Mouse (Mus musculus): Measurements from ENCODE around the gene Nradd. TPM values are rescaled to one million over a fixed set of nuclear protein-coding genes. Genes with fewer than 3 reads are reported as not detected.
A peak's percentile ranks its signal among the peaks of the same experiment; 100 is the strongest.

The Nradd gene
- total RNA-seq, 2 experiments from 2014 or later, result 2.0 to 3.5 TPM

GRCm38 (mm10) chr9:110652963-110653654 lies 28.9 kb upstream of the Nradd start:
- no peak for DNase-seq (ENCODE audit: low spot score in 2 of 2)

GRCm38 (mm10) chr9:110651931-110652722 lies 27.9 kb upstream of the Nradd start:
- DNase-seq (ENCODE audit: low spot score in 2 of 2), result no peak

- DNase-seq (ENCODE audit: low spot score in 2 of 2), result peak in 1 of 2 experiments; percentile 60
Measured at GRCm38 (mm10) chr9:110649775-110650174, 25.5 kb upstream of the Nradd start.

GRCm38 (mm10) chr9:110645219-110645618 lies 21.0 kb upstream of the Nradd start:
- no peak for DNase-seq (ENCODE audit: low spot score in 2 of 2)

- no peak for DNase-seq (ENCODE audit: low spot score in 2 of 2)
Measured at GRCm38 (mm10) chr9:110644295-110644694, 20.0 kb upstream of the Nradd start.

GRCm38 (mm10) chr9:110643787-110644186 lies 19.5 kb upstream of the Nradd start:
- DNase-seq (ENCODE audit: low spot score in 2 of 2), result no peak

GRCm38 (mm10) chr9:110642812-110643524 lies 18.7 kb upstream of the Nradd start:
- no peak for DNase-seq (ENCODE audit: low spot score in 2 of 2)

- DNase-seq (ENCODE audit: low spot score in 2 of 2), result no peak
Measured at GRCm38 (mm10) chr9:110641006-110641405, 16.8 kb upstream of the Nradd start.

GRCm38 (mm10) chr9:110638611-110639021 lies 14.4 kb upstream of the Nradd start:
- no peak for DNase-seq (ENCODE audit: low spot score in 2 of 2)

GRCm38 (mm10) chr9:110635225-110635624 lies 11.0 kb upstream of the Nradd start:
- peak; percentile 72 to 90 for DNase-seq (ENCODE audit: low spot score in 2 of 2)

- DNase-seq (ENCODE audit: low spot score in 2 of 2), result no peak
Measured at GRCm38 (mm10) chr9:110633882-110634281, 9.6 kb upstream of the Nradd start.

GRCm38 (mm10) chr9:110632671-110633070 lies 8.4 kb upstream of the Nradd start:
- no peak for DNase-seq (ENCODE audit: low spot score in 2 of 2)

- no peak for DNase-seq (ENCODE audit: low spot score in 2 of 2)
Measured at GRCm38 (mm10) chr9:110631651-110632275, 7.5 kb upstream of the Nradd start.

- DNase-seq (ENCODE audit: low spot score in 2 of 2), result no peak
Measured at GRCm38 (mm10) chr9:110631191-110631590, 6.9 kb upstream of the Nradd start.

GRCm38 (mm10) chr9:110630171-110630570 lies 5.9 kb upstream of the Nradd start:
- DNase-seq (ENCODE audit: low spot score in 2 of 2), result no peak

- DNase-seq (ENCODE audit: low spot score in 2 of 2), result no peak
Measured at GRCm38 (mm10) chr9:110625350-110625908, 1.2 kb upstream of the Nradd start.

- no peak for DNase-seq (ENCODE audit: low spot score in 2 of 2)
Measured at GRCm38 (mm10) chr9:110623416-110624195, 646 bp downstream of the Nradd start.

- no peak for DNase-seq (ENCODE audit: low spot score in 2 of 2)
Measured at GRCm38 (mm10) chr9:110622621-110623219, 1.5 kb downstream of the Nradd start.

- DNase-seq (ENCODE audit: low spot score in 2 of 2), result no peak
Measured at GRCm38 (mm10) chr9:110620685-110621084, 3.6 kb downstream of the Nradd start.

- no peak for DNase-seq (ENCODE audit: low spot score in 2 of 2)
Measured at GRCm38 (mm10) chr9:110620180-110620579, 4.1 kb downstream of the Nradd start.
